Mouse (Mus musculus) adrenal gland, adult (tissue): ENCODE data around the gene Orc5.

Experiments used
- DNase-seq, 2 experiments: peaks; one replicate each; pipeline ENCODE4 v3.0.0; 2022 to 2023; ENCODE audit warnings: low spot score in 1 of 2; ENCODE audit not compliant: inconsistent age in 2 of 2

Orc5 gene

GRCm38 (mm10) chr5:22550033-22550551 lies at the start of gene Orc5:
TSS of gene Orc5 (minus strand) at chr5:22550429.
- DNase-seq: peak; percentile 94 to 97

DNA sequence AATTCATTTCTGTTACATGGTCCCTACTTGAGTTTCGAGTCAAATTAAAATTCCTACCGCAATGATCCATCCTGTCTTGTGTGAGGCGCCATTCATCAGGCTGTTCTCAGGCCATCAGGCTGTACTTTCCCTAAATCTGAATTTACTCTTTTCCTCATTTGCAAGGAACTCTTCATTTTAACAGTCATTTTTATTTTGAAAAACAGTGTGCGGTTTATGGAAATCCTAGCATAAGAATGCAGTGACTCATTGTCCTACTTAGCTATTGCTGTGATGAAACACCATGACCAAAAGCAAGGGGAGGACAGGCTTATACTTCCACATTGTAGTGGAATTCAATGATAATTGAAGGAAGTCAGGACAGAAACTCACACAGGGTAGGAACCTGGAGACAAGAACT lies 46.8 kb upstream of the Orc5 start:
- DNase-seq: no peak

DNA sequence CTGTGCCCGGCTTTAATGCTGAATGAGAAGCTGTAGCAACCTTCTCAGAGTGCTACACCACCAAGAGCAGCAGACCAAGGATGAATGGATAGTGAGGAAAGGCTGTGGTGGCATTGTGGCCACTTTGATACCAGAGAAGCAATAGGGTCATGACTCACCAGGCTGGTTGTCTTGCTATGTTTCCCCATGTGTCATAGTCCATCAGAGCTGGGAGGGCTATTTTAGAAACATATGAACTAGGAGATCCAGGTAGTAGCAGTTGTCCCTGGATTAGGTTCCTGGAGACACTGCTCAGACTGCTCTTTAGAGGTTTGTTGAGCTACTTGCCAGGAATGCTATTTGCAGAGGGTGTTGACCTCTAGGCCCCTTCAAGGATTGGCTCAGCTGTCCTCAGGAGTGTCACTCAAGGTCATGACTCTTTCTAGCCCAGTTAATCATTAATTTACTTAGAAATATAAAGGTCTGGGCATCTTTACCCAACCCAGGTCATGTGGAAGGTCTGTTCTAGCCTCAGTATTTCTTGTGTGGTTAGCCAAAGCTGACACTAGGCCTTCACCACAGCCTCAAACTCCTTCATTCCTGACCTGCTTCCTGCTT lies 39.2 kb upstream of the Orc5 start:
- DNase-seq: peak; percentile 17 to 67

GRCm38 (mm10) chr5:22587492-22587891 lies 37.3 kb upstream of the Orc5 start:
- peak in 1 of 2 experiments; percentile 37 for DNase-seq

DNA sequence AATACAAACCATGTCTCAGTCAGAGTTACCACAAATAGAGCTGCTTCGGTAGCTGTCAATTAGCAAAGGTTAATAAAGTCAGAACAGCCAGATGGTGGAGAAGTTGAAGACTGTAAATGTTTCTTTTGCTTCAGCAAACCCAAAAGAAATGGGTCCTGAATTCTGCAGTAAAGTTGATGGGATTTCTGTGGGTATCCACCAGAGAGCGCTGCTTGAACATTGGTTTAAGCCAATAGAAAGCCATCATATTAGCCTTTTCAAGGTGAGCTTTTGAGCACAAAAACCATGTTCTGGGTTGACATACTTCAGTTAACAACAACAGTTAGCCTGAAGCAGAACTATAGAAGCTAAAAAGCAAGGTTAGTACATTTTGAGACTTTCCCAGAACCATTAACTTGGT lies 34.3 kb upstream of the Orc5 start:
- peak in 1 of 2 experiments; percentile 40 for DNase-seq

DNA sequence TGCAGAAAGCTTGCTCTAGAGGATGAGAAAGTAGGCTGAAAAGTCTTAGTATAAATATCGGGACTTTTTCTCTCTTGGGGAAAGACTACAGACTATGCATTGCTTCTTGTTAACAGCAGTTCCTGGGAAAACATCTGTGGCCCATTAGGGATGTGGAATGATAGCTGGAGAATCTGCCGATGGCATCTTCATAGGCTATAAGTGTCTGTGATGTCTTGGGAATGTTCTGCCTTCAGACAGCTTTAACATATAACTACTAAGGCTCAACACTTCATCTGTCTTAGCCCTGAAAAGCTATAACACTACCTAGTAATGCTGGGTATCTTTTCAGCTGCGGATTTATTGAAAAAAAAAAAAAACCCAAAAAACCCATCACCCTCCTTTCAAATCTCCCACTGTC lies 27.8 kb upstream of the Orc5 start:
- DNase-seq: no peak

- DNase-seq: no peak
Observed at GRCm38 (mm10) chr5:22574751-22575150, 24.5 kb upstream of the Orc5 start.

DNA sequence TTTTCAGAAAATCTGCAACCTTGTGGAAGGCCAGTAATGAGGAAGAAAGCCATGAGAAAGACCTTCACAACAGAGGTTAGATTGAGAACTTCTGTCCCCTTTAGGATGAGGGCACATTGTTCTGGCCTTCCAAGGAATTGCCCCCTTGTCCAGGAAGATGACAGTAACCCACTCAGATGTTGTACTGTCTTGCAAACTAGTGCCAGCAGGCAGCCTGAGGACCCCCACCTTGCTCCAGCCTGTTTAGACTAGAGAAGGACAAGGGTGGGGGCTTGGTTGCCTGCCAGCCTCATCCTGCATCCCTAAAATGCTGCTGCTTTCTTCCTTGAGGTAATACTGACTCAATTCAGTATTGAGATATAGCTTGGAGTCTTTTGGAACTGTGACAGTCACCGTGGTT lies 23.9 kb upstream of the Orc5 start:
- no peak for DNase-seq

GRCm38 (mm10) chr5:22573696-22574095 lies 23.5 kb upstream of the Orc5 start:
- no peak for DNase-seq

DNA sequence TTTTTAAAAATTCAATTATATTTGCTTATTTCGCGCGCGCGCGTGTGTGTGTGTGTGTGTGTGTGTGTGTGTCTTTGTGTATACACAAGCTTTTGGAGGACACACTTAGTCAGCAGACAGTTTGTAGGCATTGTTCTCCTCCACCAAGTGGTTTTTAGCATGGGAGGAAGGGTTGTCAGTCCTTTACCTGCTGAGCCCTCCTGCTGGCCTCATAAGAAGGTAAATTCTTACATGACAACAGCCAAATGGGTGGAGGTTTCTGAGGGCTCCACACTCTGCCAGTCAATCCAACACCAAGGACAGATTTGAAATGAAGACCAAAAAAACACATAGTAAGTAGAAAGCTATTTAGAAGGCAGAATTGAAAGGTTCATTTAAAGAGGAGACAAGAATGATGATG lies 22.7 kb upstream of the Orc5 start:
- no peak for DNase-seq

DNA sequence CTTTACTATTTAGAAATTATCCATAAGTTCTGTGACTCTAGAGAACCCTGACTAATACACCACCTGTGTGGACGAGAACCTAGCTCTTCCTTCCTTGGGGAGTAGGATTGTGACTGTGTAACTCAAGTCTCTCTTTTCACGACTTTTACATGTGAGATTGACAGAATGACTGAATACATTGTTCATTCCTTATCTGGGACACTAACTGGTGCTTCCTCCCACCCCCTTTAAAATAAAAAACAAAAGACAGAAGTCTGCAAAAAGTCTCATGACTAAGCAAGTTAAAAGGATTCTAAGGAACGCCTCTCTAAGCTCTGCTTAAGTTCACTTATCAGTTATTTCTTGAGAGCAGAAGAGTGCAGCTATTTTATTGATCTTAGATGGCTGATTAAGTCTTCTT lies 22.2 kb upstream of the Orc5 start:
- no peak for DNase-seq

GRCm38 (mm10) chr5:22565708-22566107 lies 15.5 kb upstream of the Orc5 start:
- no peak for DNase-seq

DNA sequence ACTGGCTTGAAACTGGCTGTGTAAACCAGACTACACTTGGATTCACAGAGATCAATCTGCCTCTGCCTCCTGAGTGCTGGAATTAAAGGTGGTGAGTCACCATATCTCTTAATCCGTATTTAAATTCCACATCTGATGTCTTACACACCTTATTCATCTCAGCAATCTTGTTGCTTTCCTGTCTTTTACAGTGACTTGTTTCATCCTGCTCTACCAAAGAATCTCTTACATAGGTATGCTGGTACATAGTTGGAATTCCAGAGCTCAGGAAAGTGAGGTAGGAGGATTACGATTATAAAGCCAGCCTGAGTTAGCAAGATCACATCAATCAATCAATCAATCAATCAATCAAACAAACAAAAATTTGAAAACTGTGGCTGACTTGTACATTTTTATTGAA lies 9.6 kb upstream of the Orc5 start:
- DNase-seq: no peak

- DNase-seq: no peak
Observed at GRCm38 (mm10) chr5:22557491-22558113, 7.4 kb upstream of the Orc5 start.

DNA sequence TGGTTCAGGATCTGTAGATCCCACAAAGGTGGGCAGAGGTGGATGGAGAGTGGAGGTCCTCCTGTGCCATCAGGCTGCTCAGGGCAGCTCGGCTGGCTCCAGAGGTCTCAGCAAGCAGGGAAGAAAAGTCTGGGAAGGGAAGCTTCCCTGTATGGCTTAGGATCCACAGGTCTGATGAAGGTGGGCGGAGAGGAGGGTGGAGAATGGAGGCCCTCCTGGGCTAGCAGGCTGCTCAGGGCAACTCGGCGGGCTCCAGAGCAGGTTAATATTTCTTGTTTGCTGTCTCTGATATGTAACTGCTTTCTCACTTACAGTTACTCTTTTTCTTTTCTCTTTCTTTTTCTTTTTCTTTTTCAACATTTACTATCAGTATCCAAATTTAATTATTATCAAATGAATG lies 6.5 kb upstream of the Orc5 start:
- no peak for DNase-seq

DNA sequence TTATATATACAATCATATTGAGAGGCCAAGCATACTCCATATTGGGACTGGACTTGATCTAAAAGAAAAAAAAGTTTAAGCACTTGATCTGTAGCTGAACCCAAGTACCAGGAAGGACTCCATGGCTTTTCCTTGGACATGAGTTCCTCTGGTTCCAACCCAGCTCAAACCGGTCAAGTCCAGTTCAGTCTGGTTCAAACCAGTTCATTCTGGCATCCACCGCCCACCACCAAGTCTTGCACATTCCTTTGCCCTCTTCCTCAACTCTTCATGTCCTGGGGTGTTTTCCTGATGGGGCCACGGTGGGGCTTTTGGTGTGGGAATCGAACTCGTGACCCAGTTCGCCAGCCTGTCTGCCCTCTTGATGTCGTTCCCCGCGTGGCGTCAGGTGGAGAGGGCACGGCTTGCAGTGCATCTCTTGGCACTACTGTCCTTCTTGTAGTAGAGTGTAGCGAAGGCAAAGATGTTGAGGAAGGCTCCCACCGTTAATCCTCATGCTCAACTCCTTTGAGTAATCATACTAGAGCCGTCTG lies 2.1 kb upstream of the Orc5 start:
- DNase-seq: peak in 1 of 2 experiments; percentile 16

DNA sequence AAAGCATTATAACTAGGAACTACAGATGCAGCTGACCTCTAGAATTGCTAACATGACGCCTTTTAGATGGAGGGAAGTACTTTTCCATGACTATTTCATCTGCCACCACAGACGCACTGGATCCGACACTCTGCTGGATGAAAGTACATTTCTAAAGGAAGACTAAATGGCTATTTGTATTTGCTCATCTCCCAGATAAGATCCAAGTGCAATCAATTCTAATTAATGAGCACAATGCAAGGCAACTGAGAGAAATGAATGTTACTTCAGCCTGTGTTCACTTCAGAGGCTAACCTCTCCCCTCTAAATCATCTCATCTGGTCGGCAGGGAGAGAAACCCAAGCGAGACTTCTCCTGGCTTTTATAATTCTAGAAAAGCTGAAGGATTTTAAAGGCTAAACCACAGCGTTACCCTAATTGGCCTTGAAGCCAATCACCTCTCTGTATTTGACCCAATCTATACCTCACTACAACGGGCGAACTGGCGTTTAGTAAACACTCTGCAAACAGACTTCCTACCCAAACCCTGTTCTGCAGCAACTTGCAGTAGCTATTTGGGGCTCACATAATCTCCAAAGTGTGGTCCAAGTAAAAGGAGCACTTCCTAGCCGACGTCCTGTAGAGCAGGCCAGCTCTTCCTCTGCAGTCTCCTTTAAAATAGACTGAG lies 730 bp downstream of the Orc5 start:
- no peak for DNase-seq

DNA sequence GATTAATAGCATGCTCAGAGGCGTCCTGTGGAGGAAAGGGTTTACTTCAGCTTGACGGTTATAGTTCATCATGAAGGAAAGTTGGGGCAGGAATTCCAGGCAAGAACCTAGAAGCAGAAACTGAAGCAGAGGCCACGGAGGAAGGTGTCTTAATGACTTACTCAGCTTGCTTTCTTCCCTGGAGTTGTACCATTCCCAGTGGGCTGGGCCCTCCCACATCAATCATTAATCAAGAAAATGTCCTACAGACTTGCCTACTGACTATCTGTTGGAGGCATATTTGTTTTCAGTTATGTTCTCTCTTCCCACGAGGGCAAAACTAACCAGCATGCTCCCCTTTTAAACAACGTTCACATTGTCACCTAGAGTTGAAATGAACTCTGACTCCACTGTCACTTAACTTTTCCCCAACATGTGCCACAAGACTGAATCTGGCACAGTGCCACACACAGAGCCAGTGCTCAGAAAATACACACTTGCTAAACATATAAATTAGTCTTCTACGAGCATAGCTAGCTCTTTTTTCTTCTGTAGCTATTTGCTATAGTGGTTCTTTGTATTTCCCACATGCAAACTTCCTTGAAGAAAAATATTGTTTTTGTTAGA lies 1.6 kb downstream of the Orc5 start:
- peak in 1 of 2 experiments; percentile 22 for DNase-seq

- DNase-seq: no peak
Observed at GRCm38 (mm10) chr5:22546536-22546935, 3.7 kb downstream of the Orc5 start.

- DNase-seq: no peak
Observed at GRCm38 (mm10) chr5:22545305-22545704, 4.9 kb downstream of the Orc5 start.

DNA sequence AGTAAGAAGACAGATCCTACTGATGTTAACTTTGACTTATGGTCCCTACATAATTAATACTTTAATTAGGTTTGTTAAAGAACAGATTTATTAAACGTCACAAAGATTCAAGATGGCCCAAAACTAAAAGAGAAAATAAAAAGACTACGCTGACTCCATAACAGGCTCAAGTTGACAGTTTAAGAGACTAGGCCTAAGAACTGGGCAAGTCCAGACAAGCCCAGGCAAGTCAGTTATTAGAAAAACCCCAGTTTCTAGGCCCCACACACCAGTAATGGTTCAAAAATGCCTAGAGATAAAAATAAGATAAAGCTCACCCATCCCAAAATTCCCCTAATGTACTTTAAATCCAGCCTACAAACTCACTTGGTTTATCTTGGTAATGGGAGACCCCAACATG lies 7.6 kb downstream of the Orc5 start:
- no peak for DNase-seq
